Mouse (Mus musculus): Measurements from ENCODE around the gene Ap1ar. TPM values are rescaled to one million over a fixed set of nuclear protein-coding genes. Genes with fewer than 3 reads are reported as not detected.

Gene Ap1ar
- polyA plus RNA-seq, 1 experiment from 2014 or later: 85.1 TPM

DNA sequence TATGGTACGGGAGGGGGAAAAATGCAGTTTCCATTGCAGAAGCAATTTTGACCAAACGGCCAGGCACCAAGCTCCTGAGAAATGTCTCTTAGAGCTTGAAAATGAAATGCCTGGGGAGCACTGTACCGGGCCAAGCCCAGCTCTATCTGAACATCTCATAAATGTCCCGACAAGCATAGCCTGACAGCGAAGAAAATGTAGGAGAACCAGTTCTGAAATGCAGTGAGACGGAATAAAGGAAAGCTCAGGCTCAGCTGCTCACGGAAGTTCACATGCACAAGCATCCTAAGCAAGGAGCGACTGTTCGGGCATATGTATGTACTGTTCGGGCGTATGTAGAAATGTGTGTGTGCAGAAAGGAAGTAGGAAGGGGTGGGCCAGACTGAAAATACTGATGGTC, 24.0 kb upstream of the Ap1ar start:
- no peaks in the 10 kb centered on the region for H3K4me1 ChIP-seq (replicated peaks)
- no peak overlapping the region for H3K4me3 ChIP-seq
- no peak overlapping the region for H3K27ac ChIP-seq
- no peak overlapping the region for H3K9ac ChIP-seq
- no peak overlapping the region for H3K4me2 ChIP-seq
- ATAC-seq (ENCODE audit: low FRiP score): no peak
- H3K9me3 ChIP-seq: no peaks in the 10 kb centered on the region
- no peaks in the 10 kb centered on the region for H3K27me3 ChIP-seq
- H3K36me3 ChIP-seq: no peaks in the 10 kb centered on the region
- 91% methylated on average over 11 of the region's 11 CpGs for WGBS

DNA sequence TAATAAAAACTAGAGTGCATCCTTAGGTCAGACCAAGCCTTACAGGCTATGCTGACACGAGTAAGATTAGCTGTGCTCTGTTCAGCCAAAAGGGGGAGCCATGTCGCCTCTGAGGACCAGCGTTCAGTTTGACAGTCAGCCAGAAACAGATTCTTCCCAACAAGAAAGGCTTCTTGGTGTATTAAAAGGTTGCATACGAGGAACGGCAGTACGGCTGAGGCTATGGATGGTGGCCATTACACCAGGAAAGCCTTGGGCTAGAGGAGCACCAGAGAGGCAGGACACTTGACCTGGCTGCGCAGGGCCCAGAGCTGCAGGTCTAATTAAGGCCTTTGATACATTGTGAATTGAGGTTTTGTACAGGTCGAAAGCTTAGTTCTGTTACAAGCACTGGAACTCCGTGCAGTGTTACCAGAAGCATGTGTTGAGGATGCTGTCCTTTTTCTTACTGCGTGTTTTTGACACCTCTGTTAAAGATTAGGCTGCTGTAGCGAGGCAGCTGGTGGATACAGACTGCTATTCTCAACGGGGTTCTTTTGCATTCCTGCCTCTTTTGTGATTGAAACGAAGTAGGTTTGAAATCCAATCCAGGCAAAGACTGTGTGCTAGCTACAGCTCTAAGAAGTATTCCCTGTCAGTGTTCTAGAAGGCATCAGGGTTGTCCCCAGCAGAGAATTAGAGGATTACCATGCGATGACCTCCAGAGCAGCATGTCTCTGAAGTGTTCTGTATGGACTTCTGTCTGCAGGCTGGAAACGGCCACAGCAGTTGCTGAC, 16.3 kb upstream of the Ap1ar start:
- H3K4me3 ChIP-seq: no peak overlapping the region
- peaks cover 7% of the 10 kb centered on the region; the same call in 1 of the 2 replicates for H3K4me1 ChIP-seq (replicated peaks)
- ATAC-seq (ENCODE audit: low FRiP score): peak; percentile 82
- H3K9ac ChIP-seq: no peak overlapping the region
- H3K4me2 ChIP-seq: peak overlapping the region; percentile 32
- H3K27me3 ChIP-seq: no peaks in the 10 kb centered on the region
- WGBS: 12% methylated on average over 15 of the region's 15 CpGs
- no peaks in the 10 kb centered on the region for H3K36me3 ChIP-seq
- H3K9me3 ChIP-seq: no peaks in the 10 kb centered on the region
- no peak overlapping the region for H3K27ac ChIP-seq

DNA sequence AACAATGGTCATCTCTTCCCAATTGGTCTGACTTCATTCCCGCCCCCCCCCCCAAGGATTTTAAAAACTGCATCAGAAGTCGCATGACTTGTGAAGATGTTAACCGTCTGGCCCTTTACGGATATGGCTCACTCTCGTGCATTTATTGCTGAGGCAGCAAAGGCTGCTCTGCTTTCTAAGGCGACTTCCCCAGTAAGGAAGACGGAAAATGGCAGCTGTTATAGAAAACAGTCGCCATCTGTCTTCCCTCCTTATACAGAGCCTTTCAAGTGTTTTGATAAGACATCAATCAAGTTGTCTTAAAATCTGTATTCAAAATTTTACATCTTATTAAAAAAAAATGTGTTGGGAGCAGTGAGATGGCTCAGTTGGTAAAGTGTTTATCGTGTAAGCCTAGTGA, 15.4 kb upstream of the Ap1ar start:
- Histone ChIP-seq H3K27me3 (no peaks in the 10 kb centered on the region), H3K27ac (no peak overlapping the region), H3K36me3 (no peaks in the 10 kb centered on the region), H3K9ac (no peak overlapping the region), H3K4me2 (no peak overlapping the region), H3K9me3 (no peaks in the 10 kb centered on the region), H3K4me1 (replicated peaks) (peaks cover 7% of the 10 kb centered on the region; the same call in 1 of the 2 replicates), H3K4me3 (no peak overlapping the region)
- ATAC-seq (ENCODE audit: low FRiP score): no peak
- WGBS: 73% methylated on average over 9 of the region's 9 CpGs

DNA sequence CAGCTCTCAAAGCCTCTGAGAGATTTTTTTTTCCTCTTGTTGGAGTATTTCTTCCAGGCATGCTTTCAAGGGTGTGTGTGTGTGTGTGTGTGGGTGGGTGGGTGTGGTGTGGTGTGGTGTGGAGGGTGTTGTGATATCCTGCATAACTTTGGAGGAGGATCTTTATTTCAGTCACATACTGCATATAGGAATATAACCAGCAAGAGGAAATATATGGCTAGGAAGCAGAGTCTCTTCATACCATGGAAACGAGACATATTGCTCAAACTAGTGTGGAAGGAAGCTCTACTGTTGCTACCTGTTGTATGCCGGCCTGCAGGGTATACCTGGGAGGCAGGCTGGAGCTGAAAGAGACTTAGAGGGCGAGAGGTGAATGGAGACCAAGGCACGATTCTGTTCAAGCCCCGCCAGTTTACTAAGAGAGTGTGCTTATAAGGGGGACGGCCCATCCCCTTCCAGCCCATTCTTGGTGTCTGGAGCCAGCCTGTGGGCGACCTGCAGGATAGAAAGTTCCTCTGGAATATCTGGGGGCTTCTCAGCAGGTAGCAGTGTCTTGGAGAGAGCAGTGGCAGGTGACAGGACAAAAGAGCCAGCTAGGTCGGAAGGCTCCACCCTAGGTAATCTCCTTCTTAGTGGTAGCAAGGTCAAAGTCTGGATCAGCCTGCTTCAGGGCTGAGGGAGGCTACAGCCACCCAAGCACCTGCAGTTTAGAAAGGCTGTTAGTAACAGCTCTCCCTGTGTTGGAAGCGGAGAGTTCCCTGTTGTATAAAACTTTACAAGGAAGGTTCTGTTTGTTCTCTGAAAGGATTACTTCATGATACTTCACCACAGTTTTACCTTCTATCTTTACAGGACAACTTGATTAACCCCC, 13.7 kb upstream of the Ap1ar start:
- WGBS: 68% methylated on average over 9 of the region's 9 CpGs
- no peak overlapping the region for H3K27ac ChIP-seq
- H3K9me3 ChIP-seq: no peaks in the 10 kb centered on the region
- no peak overlapping the region for H3K9ac ChIP-seq
- no peak overlapping the region for H3K4me2 ChIP-seq
- peaks cover 7% of the 10 kb centered on the region; the same call in 1 of the 2 replicates for H3K4me1 ChIP-seq (replicated peaks)
- H3K4me3 ChIP-seq: no peak overlapping the region
- no peaks in the 10 kb centered on the region for H3K27me3 ChIP-seq
- ATAC-seq (ENCODE audit: low FRiP score): no peak
- no peaks in the 10 kb centered on the region for H3K36me3 ChIP-seq

DNA sequence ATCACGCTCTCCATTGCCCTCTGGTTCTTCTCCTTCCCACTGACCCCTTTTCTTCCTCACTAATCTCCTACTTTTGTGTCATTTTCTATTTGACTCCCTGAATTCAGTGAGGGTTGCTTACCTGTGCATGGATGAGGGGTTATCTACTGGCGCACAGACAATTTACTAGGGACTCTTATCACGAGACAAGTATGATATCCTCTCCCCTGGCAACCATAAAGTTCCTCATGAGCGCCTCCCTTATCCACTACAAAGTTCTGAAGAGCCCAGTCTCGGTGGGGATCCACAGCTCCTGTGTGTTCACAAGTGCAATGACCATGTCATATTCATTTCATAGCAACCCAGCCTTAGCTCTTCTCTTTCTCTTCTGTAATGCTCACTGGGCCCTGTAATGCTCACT, 12.6 kb upstream of the Ap1ar start:
- ATAC-seq (ENCODE audit: low FRiP score): no peak
- Histone ChIP-seq H3K4me3 (no peak overlapping the region), H3K4me2 (no peak overlapping the region), H3K27me3 (no peaks in the 10 kb centered on the region), H3K9me3 (no peaks in the 10 kb centered on the region), H3K36me3 (no peaks in the 10 kb centered on the region), H3K27ac (no peak overlapping the region), H3K9ac (no peak overlapping the region), H3K4me1 (replicated peaks) (peaks cover 7% of the 10 kb centered on the region; the same call in 1 of the 2 replicates)
- WGBS: 86% methylated on average over 5 of the region's 5 CpGs

DNA sequence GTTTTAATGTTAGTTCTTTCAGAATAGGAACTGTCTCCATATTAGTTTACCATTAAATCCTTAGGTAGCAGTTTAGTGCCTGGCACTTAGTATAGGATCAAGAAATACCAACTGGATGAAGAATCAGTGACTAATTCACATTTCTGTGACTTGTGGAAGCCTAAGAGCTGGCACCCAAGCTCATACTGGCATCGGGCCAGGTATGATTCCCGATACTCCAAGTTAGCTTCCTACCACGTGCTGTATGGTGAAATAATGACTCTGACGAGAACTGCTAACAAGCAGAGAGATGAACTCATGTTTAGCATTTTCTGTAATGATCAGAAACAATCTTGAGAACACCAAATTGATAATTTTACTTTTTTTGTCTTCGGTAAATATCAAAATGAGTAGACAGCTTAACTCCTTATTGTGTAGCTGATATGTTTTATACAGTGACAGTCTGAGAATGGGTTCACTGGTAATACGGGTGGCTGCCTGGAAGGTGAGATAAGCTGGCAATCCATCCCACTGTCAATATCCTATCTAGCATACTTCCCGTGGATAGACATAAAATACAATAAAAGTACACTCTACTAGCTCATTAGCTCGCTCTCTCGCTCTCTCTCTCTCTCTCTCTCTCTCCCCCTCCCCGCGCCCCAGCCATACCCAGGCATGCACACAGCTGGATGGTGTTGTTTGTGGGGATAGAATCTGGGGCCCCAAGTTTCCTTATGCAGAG, 10.9 kb upstream of the Ap1ar start:
- Histone ChIP-seq H3K4me1 (replicated peaks) (no peaks in the 10 kb centered on the region), H3K9me3 (no peaks in the 10 kb centered on the region), H3K4me2 (no peak overlapping the region), H3K27ac (no peak overlapping the region), H3K36me3 (no peaks in the 10 kb centered on the region), H3K27me3 (no peaks in the 10 kb centered on the region), H3K9ac (no peak overlapping the region), H3K4me3 (no peak overlapping the region)
- no peak for ATAC-seq (ENCODE audit: low FRiP score)
- 86% methylated on average over 11 of the region's 11 CpGs for WGBS

DNA sequence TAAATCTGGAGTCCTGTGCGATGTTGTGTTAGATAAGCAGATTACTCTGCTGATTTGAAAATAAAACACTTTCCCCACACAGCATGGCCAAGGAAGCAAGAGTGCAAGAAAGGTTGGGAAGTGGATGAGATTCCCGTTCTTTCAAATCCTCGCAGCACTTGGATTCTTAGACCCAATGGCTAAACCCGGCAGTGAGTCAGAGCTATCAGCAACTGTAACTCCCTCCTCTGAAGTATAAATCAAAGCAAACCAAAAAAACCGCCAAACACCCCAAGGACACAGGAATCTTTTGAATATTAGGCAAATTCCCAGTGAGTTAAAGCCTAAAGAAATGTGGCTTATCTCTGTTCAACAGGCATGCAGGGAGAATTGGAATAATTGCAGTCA, 6.6 kb upstream of the Ap1ar start:
- H3K4me1 ChIP-seq (replicated peaks): no peaks in the 10 kb centered on the region
- no peak overlapping the region for H3K9ac ChIP-seq
- no peak overlapping the region for H3K27ac ChIP-seq
- H3K27me3 ChIP-seq: no peaks in the 10 kb centered on the region
- no peak for ATAC-seq (ENCODE audit: low FRiP score)
- H3K4me2 ChIP-seq: no peak overlapping the region
- no peaks in the 10 kb centered on the region for H3K36me3 ChIP-seq
- 83% methylated on average over 5 of the region's 5 CpGs for WGBS
- no peak overlapping the region for H3K4me3 ChIP-seq
- H3K9me3 ChIP-seq: no peaks in the 10 kb centered on the region

DNA sequence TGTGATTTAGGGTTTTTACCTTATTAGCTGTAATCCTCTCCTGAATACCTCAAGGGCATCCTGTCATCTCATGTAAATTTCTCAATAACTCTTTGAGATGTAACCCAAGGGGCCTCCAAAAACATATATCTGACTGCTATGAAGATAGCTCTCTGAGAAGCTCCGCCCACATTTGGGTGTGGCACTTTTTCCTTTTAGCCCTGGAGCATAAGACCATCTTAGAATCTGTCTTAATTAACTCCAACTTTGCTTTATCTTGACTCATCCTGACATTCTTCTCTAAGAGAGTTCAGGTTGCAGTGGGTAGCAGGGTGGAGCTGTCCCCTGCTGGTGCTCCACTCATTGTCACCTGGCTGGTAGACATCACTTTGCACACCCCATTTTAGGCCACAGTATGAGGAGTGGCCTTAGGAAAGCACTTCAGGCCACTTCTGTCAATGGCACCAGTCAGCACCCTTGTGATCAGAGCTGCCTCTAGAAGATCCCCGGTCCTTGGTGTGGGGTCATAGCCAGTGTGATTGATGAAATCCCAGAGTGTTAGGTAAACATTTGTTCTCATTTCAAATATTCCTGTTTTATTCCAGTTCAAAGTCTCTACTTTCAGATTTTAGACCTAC, 6.1 kb upstream of the Ap1ar start:
- WGBS: 90% methylated on average over 2 of the region's 2 CpGs
- Histone ChIP-seq H3K27me3 (no peaks in the 10 kb centered on the region), H3K27ac (no peak overlapping the region), H3K4me2 (no peak overlapping the region), H3K9ac (no peak overlapping the region), H3K9me3 (no peaks in the 10 kb centered on the region), H3K4me3 (no peak overlapping the region), H3K4me1 (replicated peaks) (peaks cover 3% of the 10 kb centered on the region), H3K36me3 (no peaks in the 10 kb centered on the region)
- ATAC-seq (ENCODE audit: low FRiP score): no peak

DNA sequence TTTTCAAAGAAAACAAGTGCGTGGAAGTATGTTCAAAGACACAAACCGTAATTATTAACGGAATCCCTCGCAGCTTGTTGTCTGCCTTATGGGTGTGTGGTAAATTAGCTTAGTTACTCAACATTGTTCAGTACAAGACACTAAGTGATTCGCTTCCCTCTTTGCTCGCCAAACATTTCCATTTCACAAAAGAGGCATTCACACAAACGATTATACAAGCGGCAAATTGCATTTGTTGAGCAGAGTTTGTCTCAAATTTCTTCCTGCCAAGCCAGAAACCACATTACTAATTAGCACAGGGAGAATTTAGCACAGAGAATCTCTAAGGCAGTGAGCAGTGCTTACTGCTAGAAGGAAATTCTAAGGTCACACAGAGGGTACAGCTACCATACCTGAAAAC, 4.6 kb upstream of the Ap1ar start:
- 79% methylated on average over 8 of the region's 8 CpGs for WGBS
- no peak for ATAC-seq (ENCODE audit: low FRiP score)
- no peak overlapping the region for H3K27ac ChIP-seq

DNA sequence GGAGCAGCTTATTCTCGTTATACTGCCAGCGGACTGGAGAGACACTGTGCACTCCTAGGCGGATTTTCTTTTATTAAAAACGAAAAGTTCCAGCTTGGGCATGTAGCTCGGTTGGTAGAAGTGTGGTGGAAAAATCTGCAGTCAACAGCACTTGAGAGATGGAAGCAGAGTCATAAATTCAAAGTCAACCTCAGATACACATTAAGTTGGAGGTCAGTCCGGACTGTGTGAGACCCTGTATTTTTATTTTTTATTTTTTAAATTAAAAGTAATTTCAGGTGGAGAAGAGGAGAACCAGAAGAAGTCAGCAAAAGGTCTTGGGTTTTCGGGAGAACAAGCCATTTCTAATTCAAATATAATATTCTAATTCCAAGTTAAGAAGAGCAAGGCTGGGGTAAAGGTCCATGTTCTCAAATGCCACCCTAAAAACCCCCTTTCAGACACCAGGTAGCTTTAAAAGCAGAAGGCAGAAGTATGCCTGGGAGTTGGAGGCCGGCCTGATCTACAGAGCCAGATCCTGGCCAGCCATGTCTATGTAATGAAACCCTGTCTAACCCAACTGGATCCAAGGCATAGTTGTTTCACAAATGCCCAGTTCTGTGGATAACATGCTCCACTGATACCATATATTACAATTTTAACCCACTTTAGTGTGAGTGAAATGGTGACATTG, 785 bp upstream of the Ap1ar start:
- H3K9me3 ChIP-seq: no peaks in the 10 kb centered on the region
- ATAC-seq (ENCODE audit: low FRiP score): no peak
- peak overlapping the region; percentile 95 for H3K27ac ChIP-seq
- WGBS: 36% methylated on average over 8 of the region's 8 CpGs
- H3K27me3 ChIP-seq: no peaks in the 10 kb centered on the region
- H3K4me3 ChIP-seq: peak overlapping the region; percentile 88
- H3K36me3 ChIP-seq: 0 out of 2 replicates have a peak, but pooled peaks cover 3% of the 10 kb centered on the region
- peaks cover 36% of the 10 kb centered on the region for H3K4me1 ChIP-seq (replicated peaks)
- peak overlapping the region; percentile 63 for H3K4me2 ChIP-seq
- peak overlapping the region; percentile 92 for H3K9ac ChIP-seq

More for the DNA sequence above, 4.6 kb upstream of the Ap1ar start:
- H3K4me1 ChIP-seq (replicated peaks): peaks cover 10% of the 10 kb centered on the region
- no peak overlapping the region for H3K4me3 ChIP-seq
- H3K4me2 ChIP-seq: no peak overlapping the region
- H3K9me3 ChIP-seq: no peaks in the 10 kb centered on the region
- H3K27me3 ChIP-seq: no peaks in the 10 kb centered on the region
- H3K36me3 ChIP-seq: no peaks in the 10 kb centered on the region
- H3K9ac ChIP-seq: no peak overlapping the region

DNA sequence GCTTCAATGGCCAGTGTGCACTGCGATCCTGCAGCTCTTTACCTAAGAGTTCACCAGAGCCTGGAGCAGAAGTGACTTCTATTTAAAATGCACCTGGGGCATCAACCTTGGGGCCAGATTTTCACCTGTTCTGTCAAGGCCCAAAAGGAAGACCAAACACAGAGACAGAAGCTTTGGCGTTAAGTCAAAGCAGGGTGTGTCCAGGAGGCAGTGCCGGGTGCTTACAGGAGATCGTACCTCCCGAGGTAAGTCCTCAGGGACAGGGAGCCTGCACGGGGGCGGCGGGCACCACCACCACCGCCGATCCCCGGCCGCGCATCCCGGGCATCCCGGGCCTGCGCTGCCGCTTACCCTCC, 547 bp downstream of the Ap1ar start:
- Histone ChIP-seq H3K9ac (peak overlapping the region; percentile 92), H3K4me3 (peak overlapping the region; percentile 88), H3K27ac (peak overlapping the region; percentile 95), H3K36me3 (0 out of 2 replicates have a peak, but pooled peaks cover 5% of the 10 kb centered on the region), H3K9me3 (no peaks in the 10 kb centered on the region), H3K4me1 (replicated peaks) (peaks cover 36% of the 10 kb centered on the region), H3K4me2 (peak overlapping the region; percentile 84), H3K27me3 (no peaks in the 10 kb centered on the region)
- no peak for ATAC-seq (ENCODE audit: low FRiP score)
- under 1% methylated on average over 17 of the region's 17 CpGs for whole genome bisulfite sequencing

Data from hindbrain, embryonic 13.5 days (tissue).